Mouse (Mus musculus) heart, adult 18-20 months (tissue): ENCODE measurements around the gene Fam186b. TPM values are rescaled to one million over a fixed set of nuclear protein-coding genes. Genes with fewer than 3 reads are reported as not detected.
A peak's percentile ranks its signal among the peaks of the same experiment; 100 is the strongest.

Source experiments
- DNase-seq, 2 experiments: peaks; one replicate each; pipeline ENCODE4 v3.0.0; 2021 to 2022; ENCODE audit warnings: mixed read lengths in 1 of 2
- total RNA-seq, 2 experiments: library from RNA; stranded (reverse); gene quantifications; 2 replicates each; pipeline ENCODE4 v1.2.3; 2021

Fam186b gene
- total RNA-seq, 2 experiments from 2014 or later: not detected

DNA sequence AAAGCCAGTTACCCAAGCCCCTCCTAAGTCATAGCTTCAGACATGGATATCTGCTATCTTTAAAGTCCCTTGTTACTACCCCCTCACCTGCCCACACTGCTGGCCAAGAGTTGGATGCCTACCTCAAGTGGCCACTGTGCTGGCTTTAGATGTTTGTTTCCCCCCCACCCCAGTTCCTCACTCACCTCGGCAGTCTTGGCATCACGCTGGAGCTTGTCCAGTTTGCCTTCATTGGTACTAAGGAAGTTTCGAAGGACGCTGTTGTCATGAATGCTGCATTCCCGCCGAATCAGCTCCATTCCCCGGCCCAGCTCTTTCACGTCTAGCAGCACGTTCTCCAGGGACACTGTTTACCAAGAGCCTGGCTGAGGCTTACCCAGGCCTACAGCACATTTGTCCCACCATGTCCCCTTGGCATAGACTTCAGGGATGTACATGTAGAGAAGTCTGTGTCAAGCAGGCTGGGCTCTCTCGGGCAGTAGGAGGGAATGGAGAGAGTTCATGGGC is 24.5 kb upstream of the Fam186b start:
- DNase-seq: no peak

DNA sequence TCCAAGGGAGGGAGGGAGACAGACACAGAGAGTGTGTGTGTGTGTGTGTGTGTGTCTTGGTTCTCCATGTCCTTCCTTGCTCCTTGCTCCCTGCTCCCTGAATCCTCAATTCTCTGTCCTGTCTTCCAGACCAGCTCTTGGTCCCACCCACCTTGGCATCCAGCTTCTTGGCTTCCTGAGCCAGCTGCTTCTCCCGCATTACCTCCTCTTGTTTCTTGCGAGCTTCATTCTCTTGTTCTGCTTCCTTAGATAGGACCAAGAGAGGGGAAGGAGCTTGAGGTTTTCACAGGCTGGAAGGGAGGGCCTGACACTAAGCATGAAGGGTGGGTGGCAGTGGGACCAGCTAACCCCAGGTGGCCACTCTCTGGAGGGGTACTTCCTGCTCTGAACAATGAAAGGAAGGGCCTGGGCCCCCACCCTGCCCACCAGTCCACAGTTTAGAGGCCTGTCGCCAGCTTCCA is 23.8 kb upstream of the Fam186b start:
- peak; percentile 47 to 63 for DNase-seq

- DNase-seq: peak in 1 of 2 experiments; percentile 65
Observed at GRCm38 (mm10) chr15:99318861-99319410, 23.2 kb upstream of the Fam186b start.

GRCm38 (mm10) chr15:99318071-99318470 is 22.4 kb upstream of the Fam186b start:
- no peak for DNase-seq

- peak; percentile 61 to 84 for DNase-seq
Observed at GRCm38 (mm10) chr15:99317267-99317651, 21.6 kb upstream of the Fam186b start.

- peak; percentile 83 to 89 for DNase-seq
Observed at GRCm38 (mm10) chr15:99316314-99317266, 20.9 kb upstream of the Fam186b start.

- peak in 1 of 2 experiments; percentile 52 for DNase-seq
Observed at GRCm38 (mm10) chr15:99314891-99315290, 19.2 kb upstream of the Fam186b start.

- no peak for DNase-seq
Observed at GRCm38 (mm10) chr15:99310617-99311016, 14.9 kb upstream of the Fam186b start.

GRCm38 (mm10) chr15:99309549-99309948 is 13.9 kb upstream of the Fam186b start:
- DNase-seq: no peak

DNA sequence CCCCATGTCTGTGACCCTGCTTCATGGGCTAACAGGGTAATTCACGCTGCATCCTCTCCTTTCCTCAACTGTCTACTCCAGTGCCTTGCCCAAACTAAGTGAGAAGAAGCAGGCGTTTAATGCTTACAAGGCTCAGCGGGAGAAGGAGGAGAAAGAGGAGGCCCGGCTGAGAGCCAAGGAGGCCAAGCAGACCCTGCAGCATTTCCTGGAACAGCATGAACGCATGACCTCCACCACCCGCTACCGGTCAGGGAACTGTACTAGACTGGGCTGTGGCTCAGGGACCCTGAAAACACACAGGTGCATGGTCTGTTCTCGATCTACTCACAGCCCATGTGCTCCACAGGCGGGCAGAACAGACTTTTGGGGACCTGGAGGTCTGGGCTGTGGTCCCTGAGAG is 11.8 kb upstream of the Fam186b start:
- DNase-seq: no peak

- no peak for DNase-seq
Observed at GRCm38 (mm10) chr15:99296213-99296612, 525 bp upstream of the Fam186b start.

DNA sequence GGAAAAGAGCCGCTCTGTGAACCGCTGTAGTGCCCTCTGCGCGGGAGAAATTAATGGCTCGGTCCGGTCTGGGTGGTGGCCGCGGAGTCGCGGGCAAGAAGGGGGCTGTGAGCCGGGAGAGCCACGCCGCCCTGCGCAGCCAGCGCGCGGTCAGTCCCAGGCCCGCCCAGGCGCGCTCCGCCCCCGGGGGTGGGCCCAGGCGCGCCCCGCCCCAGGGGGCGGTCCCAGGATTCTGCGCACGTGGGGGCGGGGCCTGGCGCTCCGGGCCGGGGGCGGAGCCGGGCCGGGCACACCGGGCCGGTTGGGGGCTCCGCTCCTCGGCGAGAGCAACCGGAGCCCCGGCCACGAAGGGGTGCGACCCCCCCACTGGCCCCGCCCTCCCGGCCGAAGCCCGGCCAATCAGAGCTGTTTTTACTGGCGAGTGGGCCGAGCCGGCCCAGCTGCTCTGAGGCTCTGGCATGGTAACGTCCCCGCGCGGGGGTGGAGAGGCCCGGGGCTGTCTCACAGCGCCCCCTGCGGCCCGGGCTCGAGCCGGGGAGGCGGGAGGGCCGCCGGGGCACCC is 794 bp downstream of the Fam186b start, which contains the start of gene Prpf40b:
Gene Prpf40b (plus strand): TSS at position 275 of the 562 bp plus-strand sequence.
- peak; percentile 94 to 96 for DNase-seq

DNA sequence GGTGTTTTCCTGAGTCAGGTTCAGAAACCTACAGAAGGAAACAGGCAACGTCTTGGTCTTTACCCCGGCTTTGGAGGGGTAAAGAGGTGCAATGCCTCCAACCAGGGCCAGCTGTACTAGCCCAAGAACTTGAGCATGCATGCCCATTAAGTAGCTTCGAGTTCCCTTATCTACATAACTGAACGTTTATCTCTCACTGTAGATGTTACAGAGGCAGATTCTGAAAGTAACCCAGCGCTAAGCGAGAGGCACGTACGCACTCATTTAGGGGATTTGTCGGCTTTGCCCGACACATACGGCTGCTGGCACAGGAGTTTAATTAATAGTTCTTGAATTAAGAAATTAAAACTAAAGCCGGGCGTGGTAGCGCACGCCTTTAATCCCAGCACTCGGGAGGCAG is 1.4 kb downstream of the Fam186b start:
- DNase-seq: no peak

GRCm38 (mm10) chr15:99290586-99290985 is 5.1 kb downstream of the Fam186b start:
- no peak for DNase-seq

- no peak for DNase-seq
Observed at GRCm38 (mm10) chr15:99285189-99285535, 10.5 kb downstream of the Fam186b start.

- peak in 1 of 2 experiments; percentile 29 for DNase-seq
Observed at GRCm38 (mm10) chr15:99284527-99285188, 11.0 kb downstream of the Fam186b start.

- no peak for DNase-seq
Observed at GRCm38 (mm10) chr15:99283456-99283855, 12.2 kb downstream of the Fam186b start.

DNA sequence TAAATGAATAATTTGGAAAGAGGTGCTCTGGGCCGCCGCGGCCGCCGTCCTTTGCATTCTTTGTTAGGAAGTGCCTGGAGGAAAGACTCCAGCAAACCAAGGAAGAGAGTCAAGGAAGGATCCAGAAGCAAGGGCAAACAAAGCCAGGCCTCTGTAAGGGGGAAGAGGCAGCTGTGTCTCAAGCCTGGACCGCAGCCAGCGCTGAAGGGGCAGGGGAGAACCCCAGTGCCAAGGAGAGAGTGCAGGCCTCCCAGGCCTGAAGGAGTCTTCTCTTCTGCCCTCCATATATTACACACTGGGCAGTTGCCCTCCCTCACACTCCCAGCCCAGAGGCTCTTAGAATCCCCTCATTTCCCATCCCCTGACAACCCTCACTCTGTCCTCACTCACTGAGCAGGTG is 17.4 kb downstream of the Fam186b start:
- DNase-seq: no peak

DNA sequence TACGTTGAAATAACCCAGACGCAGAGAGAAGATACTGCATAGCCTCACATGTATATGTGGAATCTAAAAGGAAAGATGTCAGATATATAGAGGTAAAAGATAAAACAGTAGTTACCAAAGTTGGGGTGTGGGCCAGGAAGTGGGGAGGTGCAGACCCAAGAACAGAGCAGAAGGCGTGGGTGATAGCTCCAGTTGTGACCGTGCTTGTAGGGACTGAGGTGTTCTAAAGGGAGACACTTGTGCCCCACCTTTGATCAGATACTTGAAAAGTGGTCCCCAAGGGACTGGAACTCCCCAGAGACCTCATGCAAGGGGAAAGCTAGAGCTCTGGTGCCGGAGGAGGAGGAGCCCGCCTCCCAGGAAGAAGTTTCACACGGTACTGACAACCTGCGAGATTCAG is 19.6 kb downstream of the Fam186b start:
- DNase-seq: no peak

DNA sequence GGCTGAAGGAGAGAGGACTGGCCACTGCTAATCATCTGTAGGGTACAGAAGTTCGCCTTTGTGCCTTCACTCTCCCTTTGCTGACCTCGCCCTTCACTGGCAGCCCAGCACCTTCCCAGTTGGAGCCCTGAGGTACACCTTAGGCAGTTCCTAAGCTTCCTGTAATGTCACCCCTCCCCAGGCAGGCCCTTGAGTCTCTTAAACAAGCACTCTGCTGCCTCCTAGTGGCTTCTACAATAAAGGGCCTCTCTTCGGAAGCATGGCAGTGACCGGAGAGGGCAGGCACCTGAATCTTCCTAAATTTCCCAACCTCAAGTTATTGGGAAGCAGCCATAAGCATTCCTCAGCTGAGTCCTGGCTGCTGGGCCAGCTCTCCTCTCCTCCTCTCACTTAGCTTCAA is 30.0 kb downstream of the Fam186b start:
- peak; percentile 74 to 86 for DNase-seq

- no peak for DNase-seq
Observed at GRCm38 (mm10) chr15:99264363-99264762, 31.3 kb downstream of the Fam186b start.

DNA sequence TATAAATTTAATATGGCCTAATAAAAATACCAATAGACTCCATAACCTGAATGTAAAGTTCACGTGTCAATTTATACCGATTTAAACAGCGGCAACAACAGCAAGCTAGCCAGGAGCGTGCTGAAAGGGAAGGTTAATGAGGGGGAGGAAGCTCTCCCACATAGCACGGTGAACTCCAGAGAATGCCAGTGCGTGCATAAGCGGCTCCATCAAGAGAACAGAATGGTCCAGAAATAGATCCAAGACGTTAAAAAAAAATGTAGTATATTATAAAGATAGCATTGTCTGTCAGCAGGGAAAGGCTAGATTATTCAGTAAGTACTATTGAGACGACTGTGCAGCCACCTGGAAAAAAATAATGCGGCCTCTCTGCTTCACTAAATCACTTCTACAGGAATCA is 33.0 kb downstream of the Fam186b start:
- no peak for DNase-seq
